Mouse (Mus musculus): ENCODE results near the gene Acad9. TPM values are rescaled to one million over a fixed set of nuclear protein-coding genes. Genes with fewer than 3 reads are reported as not detected.

The Acad9 gene
- polyA plus RNA-seq, 1 experiment from 2014 or later, result 87.6 TPM

GRCm38 (mm10) chr3:36060096-36060850 lies 5.5 kb upstream of the Acad9 start:
- H3K4me1 ChIP-seq (ENCODE audit: control insufficient read depth, insufficient read depth, low read length), result no peaks in the 10 kb centered on the region
- no peaks in the 10 kb centered on the region for H3K27me3 ChIP-seq (ENCODE audit: control insufficient read depth, insufficient read depth, low read length)
- no peak for ATAC-seq (ENCODE audit: insufficient read depth, low FRiP score)
- H3K4me3 ChIP-seq (replicated peaks; ENCODE audit: low read length), result no peak overlapping the region
- H3K36me3 ChIP-seq (ENCODE audit: control insufficient read depth, insufficient read depth, low read length), result no peaks in the 10 kb centered on the region
- no peak overlapping the region for H3K27ac ChIP-seq (ENCODE audit: low read length)
- WGBS, result 29% methylated on average over 8 of the region's 8 CpGs
- H3K4me2 ChIP-seq (ENCODE audit: low read depth, low read length), result 0 out of 2 replicates have a peak overlapping the region, but pooled peaks have one; percentile 14
- H3K9ac ChIP-seq (ENCODE audit: low read length), result no peak overlapping the region
- H3K9me3 ChIP-seq (replicated peaks; ENCODE audit: control insufficient read depth, low read length), result no peaks in the 10 kb centered on the region

DNA sequence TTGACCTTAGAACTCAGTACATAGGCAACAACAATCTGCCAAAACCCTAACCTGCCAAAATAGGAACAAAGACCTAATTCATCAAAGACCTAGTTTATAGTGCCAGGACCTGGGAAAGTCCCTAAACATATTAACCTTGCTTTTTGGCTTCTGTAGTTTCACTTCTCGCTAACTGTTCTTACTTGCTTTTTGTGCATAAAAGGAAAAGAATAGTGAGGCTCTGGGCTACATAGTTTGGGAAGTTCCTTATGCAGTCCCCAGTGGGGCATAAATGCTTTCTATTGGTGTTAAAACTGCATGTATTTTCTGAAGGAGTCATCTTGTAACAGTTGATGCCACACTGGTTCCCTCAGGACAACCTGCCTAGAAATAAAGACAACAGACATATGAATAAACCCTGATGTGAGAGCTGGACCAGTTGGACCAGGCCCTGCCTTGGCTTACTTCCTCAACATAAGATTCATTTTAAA lies 1.2 kb upstream of the Acad9 start:
- Histone ChIP-seq H3K27me3 (ENCODE audit: control insufficient read depth, insufficient read depth, low read length) (no peaks in the 10 kb centered on the region), H3K9me3 (replicated peaks; ENCODE audit: control insufficient read depth, low read length) (no peaks in the 10 kb centered on the region), H3K9ac (ENCODE audit: low read length) (no peak overlapping the region), H3K4me2 (ENCODE audit: low read depth, low read length) (no peak overlapping the region), H3K4me3 (replicated peaks; ENCODE audit: low read length) (no peak overlapping the region), H3K4me1 (ENCODE audit: control insufficient read depth, insufficient read depth, low read length) (peaks cover 10% of the 10 kb centered on the region), H3K36me3 (ENCODE audit: control insufficient read depth, insufficient read depth, low read length) (no peaks in the 10 kb centered on the region), H3K27ac (ENCODE audit: low read length) (no peak overlapping the region)
- ATAC-seq (ENCODE audit: insufficient read depth, low FRiP score), result no peak
- 86% methylated on average over 1 of the region's 1 CpGs for WGBS

GRCm38 (mm10) chr3:36065166-36065565 lies 613 bp upstream of the Acad9 start:
- Histone ChIP-seq H3K9ac (ENCODE audit: low read length) (no peak overlapping the region), H3K27ac (ENCODE audit: low read length) (no peak overlapping the region), H3K4me3 (replicated peaks; ENCODE audit: low read length) (peak overlapping the region; percentile 94), H3K27me3 (ENCODE audit: control insufficient read depth, insufficient read depth, low read length) (no peaks in the 10 kb centered on the region), H3K36me3 (ENCODE audit: control insufficient read depth, insufficient read depth, low read length) (no peaks in the 10 kb centered on the region), H3K4me2 (ENCODE audit: low read depth, low read length) (peak overlapping the region; percentile 93), H3K9me3 (replicated peaks; ENCODE audit: control insufficient read depth, low read length) (no peaks in the 10 kb centered on the region), H3K4me1 (ENCODE audit: control insufficient read depth, insufficient read depth, low read length) (peaks cover 10% of the 10 kb centered on the region)
- WGBS, result 96% methylated on average over 2 of the region's 2 CpGs
- no peak for ATAC-seq (ENCODE audit: insufficient read depth, low FRiP score)

GRCm38 (mm10) chr3:36067731-36068130 lies 2.0 kb downstream of the Acad9 start:
- H3K27me3 ChIP-seq (ENCODE audit: control insufficient read depth, insufficient read depth, low read length), result no peaks in the 10 kb centered on the region
- WGBS, result 68% methylated on average over 6 of the region's 6 CpGs
- H3K4me3 ChIP-seq (replicated peaks; ENCODE audit: low read length), result no peak overlapping the region
- no peak overlapping the region for H3K9ac ChIP-seq (ENCODE audit: low read length)
- no peak overlapping the region for H3K27ac ChIP-seq (ENCODE audit: low read length)
- no peaks in the 10 kb centered on the region for H3K9me3 ChIP-seq (replicated peaks; ENCODE audit: control insufficient read depth, low read length)
- ATAC-seq (ENCODE audit: insufficient read depth, low FRiP score), result no peak
- no peak overlapping the region for H3K4me2 ChIP-seq (ENCODE audit: low read depth, low read length)
- H3K4me1 ChIP-seq (ENCODE audit: control insufficient read depth, insufficient read depth, low read length), result peaks cover 10% of the 10 kb centered on the region
- no peaks in the 10 kb centered on the region for H3K36me3 ChIP-seq (ENCODE audit: control insufficient read depth, insufficient read depth, low read length)

DNA sequence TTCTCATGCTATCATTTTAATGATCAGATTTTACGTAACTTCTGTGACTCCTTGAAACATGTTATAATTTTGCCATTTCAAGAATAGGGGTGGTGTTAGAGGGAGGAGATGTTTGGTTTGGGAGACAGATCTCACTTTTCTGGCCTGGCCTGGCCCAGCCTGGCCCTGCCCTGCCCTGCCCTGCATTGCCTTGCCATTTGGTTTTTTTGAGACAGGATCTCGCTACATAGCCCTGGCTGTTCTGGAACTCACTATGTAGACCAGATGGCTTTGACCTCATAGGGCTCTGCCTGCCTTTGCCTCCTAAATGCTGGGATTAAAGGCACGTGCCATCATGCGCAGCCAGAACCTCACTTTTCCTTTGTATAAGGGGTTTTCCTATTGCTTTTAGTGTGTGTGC lies 4.7 kb downstream of the Acad9 start:
- Histone ChIP-seq H3K4me2 (ENCODE audit: low read depth, low read length) (no peak overlapping the region), H3K4me3 (replicated peaks; ENCODE audit: low read length) (no peak overlapping the region), H3K27me3 (ENCODE audit: control insufficient read depth, insufficient read depth, low read length) (no peaks in the 10 kb centered on the region), H3K27ac (ENCODE audit: low read length) (no peak overlapping the region), H3K9ac (ENCODE audit: low read length) (no peak overlapping the region), H3K36me3 (ENCODE audit: control insufficient read depth, insufficient read depth, low read length) (no peaks in the 10 kb centered on the region; the same call in 1 of the 2 replicates), H3K4me1 (ENCODE audit: control insufficient read depth, insufficient read depth, low read length) (peaks cover 10% of the 10 kb centered on the region), H3K9me3 (replicated peaks; ENCODE audit: control insufficient read depth, low read length) (no peaks in the 10 kb centered on the region)
- ATAC-seq (ENCODE audit: insufficient read depth, low FRiP score), result no peak
- 91% methylated on average over 4 of the region's 4 CpGs for WGBS

- Histone ChIP-seq H3K4me3 (replicated peaks; ENCODE audit: low read length) (no peak overlapping the region), H3K27ac (ENCODE audit: low read length) (no peak overlapping the region)
These were observed 5.3 kb downstream of the Acad9 start for GRCm38 (mm10) chr3:36071047-36071446.

DNA sequence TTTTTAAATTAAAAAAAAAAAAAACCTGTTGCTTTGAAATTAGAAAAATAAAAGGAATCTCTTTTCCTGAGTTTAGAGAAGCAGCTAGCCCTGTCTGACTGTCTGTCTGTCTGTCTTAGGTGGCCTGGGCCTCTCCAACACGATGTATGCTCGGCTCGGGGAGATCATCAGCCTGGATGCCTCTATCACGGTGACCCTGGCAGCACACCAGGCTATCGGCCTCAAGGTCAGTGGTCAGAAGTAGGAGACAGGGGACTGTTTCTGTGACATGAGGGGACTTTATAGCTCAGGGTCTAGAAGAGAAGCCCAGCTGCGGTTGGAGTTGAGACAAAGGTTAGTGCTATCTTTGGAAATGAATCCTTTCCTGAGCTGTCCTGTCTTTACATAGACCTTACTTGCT lies 8.5 kb downstream of the Acad9 start:
- no peaks in the 10 kb centered on the region for H3K27me3 ChIP-seq (ENCODE audit: control insufficient read depth, insufficient read depth, low read length)
- no peak overlapping the region for H3K27ac ChIP-seq (ENCODE audit: low read length)
- no peak overlapping the region for H3K4me2 ChIP-seq (ENCODE audit: low read depth, low read length)
- no peak overlapping the region for H3K9ac ChIP-seq (ENCODE audit: low read length)
- no peak for ATAC-seq (ENCODE audit: insufficient read depth, low FRiP score)
- H3K4me1 ChIP-seq (ENCODE audit: control insufficient read depth, insufficient read depth, low read length), result no peaks in the 10 kb centered on the region
- peaks cover 12% of the 10 kb centered on the region for H3K36me3 ChIP-seq (ENCODE audit: control insufficient read depth, insufficient read depth, low read length)
- no peaks in the 10 kb centered on the region for H3K9me3 ChIP-seq (replicated peaks; ENCODE audit: control insufficient read depth, low read length)
- WGBS, result 95% methylated on average over 6 of the region's 6 CpGs
- H3K4me3 ChIP-seq (replicated peaks; ENCODE audit: low read length), result no peak overlapping the region

More at GRCm38 (mm10) chr3:36071047-36071446, 5.3 kb downstream of the Acad9 start:
- Histone ChIP-seq H3K9ac (ENCODE audit: low read length) (no peak overlapping the region), H3K4me1 (ENCODE audit: control insufficient read depth, insufficient read depth, low read length) (peaks cover 10% of the 10 kb centered on the region), H3K27me3 (ENCODE audit: control insufficient read depth, insufficient read depth, low read length) (no peaks in the 10 kb centered on the region), H3K36me3 (ENCODE audit: control insufficient read depth, insufficient read depth, low read length) (no peaks in the 10 kb centered on the region; the same call in 1 of the 2 replicates), H3K9me3 (replicated peaks; ENCODE audit: control insufficient read depth, low read length) (no peaks in the 10 kb centered on the region), H3K4me2 (ENCODE audit: low read depth, low read length) (no peak overlapping the region)
- ATAC-seq (ENCODE audit: insufficient read depth, low FRiP score), result no peak
- WGBS, result 90% methylated on average over 5 of the region's 5 CpGs

DNA sequence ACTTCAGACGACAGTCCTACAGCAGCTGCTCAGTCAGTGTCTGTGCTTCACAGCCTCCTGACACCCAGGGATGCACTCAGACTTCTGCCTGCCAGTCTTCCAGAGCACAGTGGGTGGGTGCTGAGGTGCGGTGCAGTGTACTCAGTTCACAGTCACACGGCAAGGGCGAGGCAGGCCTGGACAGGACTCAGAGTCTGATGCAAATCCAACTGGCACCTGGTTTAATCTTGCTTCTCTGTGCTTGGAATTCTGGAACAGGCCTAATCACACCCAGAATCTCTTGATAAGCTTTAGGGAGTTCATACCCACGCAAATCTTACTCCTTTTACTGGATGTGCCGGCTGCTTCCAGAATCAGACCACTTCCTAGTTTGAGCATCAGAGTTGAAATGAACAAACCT lies 9.7 kb downstream of the Acad9 start:
- ATAC-seq (ENCODE audit: insufficient read depth, low FRiP score), result no peak
- 86% methylated on average over 6 of the region's 6 CpGs for WGBS
- H3K4me3 ChIP-seq (replicated peaks; ENCODE audit: low read length), result no peak overlapping the region
- no peaks in the 10 kb centered on the region for H3K4me1 ChIP-seq (ENCODE audit: control insufficient read depth, insufficient read depth, low read length)
- no peaks in the 10 kb centered on the region for H3K9me3 ChIP-seq (replicated peaks; ENCODE audit: control insufficient read depth, low read length)
- H3K27me3 ChIP-seq (ENCODE audit: control insufficient read depth, insufficient read depth, low read length), result no peaks in the 10 kb centered on the region
- no peak overlapping the region for H3K4me2 ChIP-seq (ENCODE audit: low read depth, low read length)
- no peak overlapping the region for H3K27ac ChIP-seq (ENCODE audit: low read length)
- H3K36me3 ChIP-seq (ENCODE audit: control insufficient read depth, insufficient read depth, low read length), result peaks cover 12% of the 10 kb centered on the region
- no peak overlapping the region for H3K9ac ChIP-seq (ENCODE audit: low read length)

GRCm38 (mm10) chr3:36077386-36077785 lies 11.6 kb downstream of the Acad9 start:
- Histone ChIP-seq H3K27ac (ENCODE audit: low read length) (no peak overlapping the region), H3K9ac (ENCODE audit: low read length) (no peak overlapping the region), H3K4me3 (replicated peaks; ENCODE audit: low read length) (no peak overlapping the region), H3K9me3 (replicated peaks; ENCODE audit: control insufficient read depth, low read length) (no peaks in the 10 kb centered on the region), H3K4me1 (ENCODE audit: control insufficient read depth, insufficient read depth, low read length) (no peaks in the 10 kb centered on the region), H3K36me3 (ENCODE audit: control insufficient read depth, insufficient read depth, low read length) (peaks cover 20% of the 10 kb centered on the region), H3K27me3 (ENCODE audit: control insufficient read depth, insufficient read depth, low read length) (no peaks in the 10 kb centered on the region), H3K4me2 (ENCODE audit: low read depth, low read length) (no peak overlapping the region)
- ATAC-seq (ENCODE audit: insufficient read depth, low FRiP score), result no peak
- 92% methylated on average over 3 of the region's 3 CpGs for WGBS
